Mouse (Mus musculus): ENCODE measurements at regions not wholly inside any gene's neighbourhood (a gene's known extent, or its start where the extent isn't known, plus 50 kb on each side); places are given as distances from the start of the nearest gene placed in this dataset.

DNA sequence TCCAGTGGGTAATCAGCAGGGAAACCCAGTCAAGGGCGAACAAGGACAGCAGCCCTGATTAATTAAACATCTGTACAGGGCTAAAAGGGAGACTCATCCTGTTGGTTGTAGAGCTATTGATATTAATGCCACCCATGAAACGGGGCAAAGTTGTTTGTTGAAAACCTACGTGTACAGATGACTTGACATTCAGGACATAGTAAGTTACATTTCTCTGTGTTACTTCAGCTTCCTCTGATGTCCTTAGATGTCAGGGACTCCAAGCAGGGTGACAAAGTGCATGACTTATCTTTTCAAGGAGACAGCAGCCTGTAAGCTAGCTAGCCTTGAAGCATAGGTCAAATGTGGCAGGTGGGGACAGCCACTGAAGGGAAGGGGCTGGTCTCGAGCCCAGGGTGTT, 390.5 kb downstream of the Ccdc171 start:
- no peak for DNase-seq (ENCODE audit: low read depth)

DNA sequence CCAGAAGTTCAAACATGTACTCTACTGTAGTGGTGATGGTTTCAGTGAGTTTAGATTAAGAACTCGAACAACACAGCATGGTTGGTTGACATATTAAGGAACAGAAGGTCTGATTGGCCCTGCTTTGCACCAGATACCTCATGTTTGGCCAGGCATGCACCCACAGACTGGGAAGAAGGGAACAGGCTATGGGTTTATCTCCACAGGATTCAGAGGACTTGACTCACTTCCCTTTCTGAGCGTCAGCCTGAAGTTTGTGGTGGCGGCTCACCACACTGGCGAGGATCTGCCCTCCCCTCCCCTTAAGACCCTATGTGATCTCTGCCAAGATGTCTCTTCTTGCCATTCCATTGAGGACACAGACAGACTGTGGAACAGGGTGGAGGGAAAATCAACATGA, 391.7 kb downstream of the Ccdc171 start:
- DNase-seq (ENCODE audit: low read depth): peak; percentile 6

DNA sequence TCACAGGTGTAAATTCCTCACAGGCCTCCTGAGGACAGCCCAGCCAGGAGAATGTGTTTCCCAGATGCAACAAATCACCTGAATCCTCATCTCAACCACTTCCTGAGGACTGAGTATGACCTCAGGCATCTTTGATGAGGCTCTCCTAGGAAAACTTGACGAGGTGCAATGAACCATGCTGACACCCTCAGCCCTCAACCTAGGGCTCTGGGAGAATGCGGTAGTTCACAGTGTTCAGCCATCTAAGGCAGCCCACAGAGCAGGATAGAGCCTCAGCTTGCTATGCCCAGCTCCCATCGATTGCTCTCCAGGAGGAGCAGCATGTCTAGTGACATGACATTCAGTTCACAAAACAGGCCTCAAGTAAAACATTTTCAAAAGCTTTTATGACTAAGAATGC, 392.7 kb downstream of the Ccdc171 start:
- DNase-seq (ENCODE audit: low read depth): no peak

DNA sequence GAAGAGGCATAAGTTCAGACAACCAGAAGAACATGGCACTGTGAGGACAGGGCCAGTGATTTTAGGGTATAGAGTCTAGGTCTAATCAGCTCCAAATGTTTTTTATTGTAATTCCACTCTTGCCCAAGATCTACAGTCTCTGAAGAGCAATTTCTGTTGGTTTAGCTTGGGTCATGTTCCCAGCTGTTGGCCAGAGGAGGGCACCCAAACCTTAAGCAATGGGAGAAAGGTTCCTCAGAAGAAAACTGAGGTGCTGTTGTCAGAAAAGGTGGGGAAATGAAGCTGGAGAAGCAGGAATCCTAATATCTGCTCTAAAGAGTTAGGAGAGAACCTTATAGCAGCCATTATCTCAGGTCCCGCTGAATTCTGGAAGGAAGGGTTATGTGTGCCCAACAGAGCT, 393.7 kb downstream of the Ccdc171 start:
- no peak for DNase-seq (ENCODE audit: low read depth)

DNA sequence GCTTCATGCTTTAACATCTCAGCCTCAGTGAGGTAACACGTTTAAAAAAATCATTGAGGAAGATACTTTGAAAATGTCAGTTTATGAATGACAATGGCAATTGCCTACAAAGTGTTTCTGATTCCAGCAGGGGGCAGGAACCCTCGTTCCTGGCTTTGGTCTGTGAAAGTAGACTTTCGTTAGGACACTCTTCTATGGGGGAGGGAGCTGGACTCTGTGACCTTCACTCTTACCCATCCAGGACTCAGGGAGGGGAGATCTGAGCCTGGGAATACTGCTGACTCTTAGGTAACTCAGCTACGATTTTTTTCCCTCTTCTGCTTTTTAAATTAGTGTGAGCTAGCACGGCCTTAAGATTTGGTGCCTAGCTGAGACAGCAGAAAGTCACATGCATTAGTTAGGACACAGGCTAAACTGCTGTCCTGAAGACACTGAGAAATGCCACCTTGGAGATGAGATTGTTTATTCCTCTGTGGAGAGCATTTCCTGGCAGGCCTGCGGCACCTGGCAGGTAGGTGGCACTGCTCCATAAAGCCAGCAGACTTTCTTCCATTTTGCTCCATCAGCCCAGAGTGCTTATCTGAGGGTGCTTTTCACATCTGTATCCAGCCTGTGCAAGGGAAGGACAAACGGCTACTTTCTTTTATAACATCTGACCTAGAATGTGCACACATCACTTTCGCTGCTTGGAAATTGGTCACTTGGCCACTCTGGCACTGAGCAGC, 399.9 kb downstream of the Ccdc171 start:
- DNase-seq (ENCODE audit: low read depth): no peak

DNA sequence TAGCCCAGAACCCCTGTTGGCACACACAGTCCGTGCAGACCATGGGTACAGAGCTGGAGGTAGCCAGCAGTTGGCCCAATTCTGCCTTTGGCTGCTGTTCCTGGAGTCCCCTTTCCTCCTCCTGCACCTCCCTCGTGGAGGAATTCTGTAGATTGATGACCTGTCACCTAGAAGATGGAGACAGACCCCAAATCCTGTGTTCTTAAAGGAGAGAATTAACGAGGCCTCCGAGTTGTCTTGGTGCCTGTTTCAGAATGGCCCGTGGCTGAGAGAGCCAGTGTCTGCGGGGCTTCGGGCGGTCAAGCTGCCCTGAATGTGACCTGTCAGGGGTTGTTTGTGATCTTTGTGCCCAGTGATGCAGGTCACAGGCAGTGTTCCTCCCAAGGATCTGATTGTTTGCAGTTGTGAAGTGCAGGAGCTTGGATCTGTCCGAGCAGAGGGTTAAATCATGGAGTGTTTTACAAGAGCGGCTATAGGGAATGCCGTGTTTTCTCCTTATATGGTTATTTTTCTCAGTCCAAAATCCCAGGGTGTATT, 400.9 kb downstream of the Ccdc171 start:
- DNase-seq (ENCODE audit: low read depth): no peak

DNA sequence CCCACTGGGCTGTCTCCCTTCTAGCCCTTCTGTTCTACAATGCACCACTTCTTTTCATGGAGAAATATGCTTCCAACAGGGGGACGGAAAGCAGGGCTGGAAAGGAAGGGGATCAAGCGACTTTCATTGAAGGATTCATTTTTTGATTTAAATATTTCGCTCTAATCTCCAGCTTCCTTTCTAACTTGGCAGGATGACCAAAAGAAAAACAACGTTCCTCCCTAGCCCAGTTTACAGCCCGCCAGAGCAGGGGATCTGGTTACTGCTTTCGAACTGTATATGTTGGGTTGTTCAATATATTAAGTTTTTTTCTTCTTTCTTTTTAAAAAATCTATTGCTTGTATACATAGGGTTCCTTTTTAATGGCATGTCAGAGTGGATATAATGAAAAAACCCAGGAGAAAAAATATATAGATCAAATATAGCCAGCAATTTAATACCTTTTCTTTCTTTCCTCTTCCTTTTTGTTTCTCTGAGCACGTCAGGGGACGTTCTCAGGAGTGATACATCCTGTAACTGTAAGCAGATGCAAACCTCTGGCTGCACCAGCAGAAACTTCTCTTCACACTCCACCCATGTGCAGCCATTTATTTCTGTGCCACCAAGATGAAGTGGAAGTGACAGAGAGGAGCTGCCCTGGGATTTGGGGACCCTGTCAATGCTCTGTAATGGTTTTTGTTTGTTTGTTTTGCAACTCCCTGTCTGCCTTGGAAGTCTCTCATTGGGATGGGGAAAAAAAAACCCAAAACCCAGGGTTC, 406.7 kb downstream of the Ccdc171 start:
- DNase-seq (ENCODE audit: low read depth): no peak

DNA sequence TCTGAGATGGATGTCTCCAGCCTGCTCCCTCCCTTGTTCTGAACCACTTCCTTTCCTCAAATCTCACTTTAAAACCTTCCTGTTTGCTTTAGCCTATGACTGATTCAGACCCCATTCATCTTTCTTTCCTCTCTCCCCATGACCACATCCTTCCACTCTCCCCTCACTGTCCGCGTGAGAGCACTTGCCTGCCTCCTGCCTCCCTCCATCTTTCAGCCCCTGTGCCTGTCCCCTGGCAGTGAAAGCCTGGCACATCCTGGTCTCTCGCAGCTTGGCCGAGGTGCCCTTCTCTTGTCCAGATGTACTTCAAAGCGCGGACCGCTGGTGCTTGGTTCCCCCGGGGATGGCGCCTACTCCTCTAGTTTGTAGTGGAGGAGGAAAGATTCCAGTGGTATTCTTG, 416.3 kb downstream of the Ccdc171 start:
- no peak for DNase-seq (ENCODE audit: low read depth)

DNA sequence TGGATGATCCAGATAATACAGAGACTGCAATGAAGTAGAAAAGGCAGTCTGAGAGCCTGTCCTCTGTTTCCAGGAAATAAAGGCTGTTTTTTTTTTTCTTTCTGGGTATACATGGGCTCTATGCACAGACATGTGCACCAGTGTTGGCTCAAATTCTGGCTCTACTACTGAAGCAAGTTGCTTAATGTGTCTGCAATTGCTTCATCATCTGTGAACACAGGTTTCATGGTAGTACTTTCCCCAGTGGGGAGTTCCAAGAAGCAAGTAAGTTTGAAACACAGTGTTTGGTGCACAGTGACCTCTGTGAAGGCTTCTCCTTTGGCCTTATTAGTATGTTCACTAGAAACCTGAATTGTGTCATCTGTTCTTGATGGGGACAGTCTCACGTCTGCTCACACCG, 424.3 kb downstream of the Ccdc171 start:
- no peak for DNase-seq (ENCODE audit: low read depth)

DNA sequence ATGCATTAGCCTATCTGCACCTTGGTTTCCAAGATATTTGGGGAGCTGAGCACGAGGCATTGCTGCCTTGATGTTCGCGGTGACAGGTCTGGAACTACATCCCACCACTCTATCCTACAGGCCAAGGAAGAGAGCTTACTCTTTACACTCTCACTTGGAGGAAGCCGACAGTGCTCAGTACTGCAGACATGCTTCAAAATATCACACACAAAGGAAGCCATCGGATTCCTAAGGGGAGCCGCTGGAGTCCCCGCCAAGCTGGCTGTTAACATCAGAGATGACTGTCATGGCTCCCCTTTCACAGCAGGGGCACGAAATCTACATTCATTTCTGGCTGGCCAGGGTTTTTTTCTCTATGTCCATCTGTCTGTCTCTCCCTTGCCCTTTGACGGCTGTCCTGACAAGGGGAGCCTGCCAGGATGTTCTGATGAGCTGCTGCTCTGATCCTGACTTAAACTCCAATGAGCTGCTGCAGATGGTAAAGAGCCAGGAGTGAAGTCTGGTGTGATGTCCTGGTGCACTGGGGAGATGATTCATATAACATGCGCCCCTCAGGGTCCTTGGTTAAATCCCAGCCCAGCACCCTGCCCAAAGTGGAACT, 425.6 kb downstream of the Ccdc171 start:
- DNase-seq (ENCODE audit: low read depth): no peak

DNA sequence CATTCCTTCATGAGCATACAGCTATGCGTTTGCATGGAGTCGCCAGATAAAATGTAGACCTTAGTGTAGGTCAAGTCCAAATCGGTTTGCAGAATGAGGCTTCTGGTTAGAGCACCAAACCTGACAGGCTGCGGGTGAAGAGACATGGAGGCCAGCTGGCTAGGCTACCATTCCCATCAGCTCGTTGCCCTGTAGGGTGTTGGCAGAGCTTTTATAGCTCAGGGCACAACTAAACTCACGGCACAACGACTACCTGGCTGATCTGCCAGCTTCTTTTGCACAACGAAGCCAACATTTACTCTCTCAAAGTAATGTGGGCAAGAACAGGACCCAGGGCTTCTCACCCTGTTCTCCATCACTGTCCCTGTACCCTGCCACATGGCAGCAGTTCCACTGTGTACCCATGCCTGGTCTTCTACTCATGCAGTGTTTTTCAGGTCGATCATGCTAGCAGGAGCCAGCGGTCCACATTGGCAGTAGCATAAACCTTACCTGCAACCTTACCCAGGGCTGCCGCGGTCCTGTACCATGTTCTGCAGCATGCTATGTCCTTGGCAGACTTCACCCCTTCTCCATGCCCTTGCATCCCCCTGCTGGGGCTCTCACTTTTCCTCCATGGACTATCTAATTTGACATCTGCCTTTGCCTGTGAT, 431.0 kb downstream of the Ccdc171 start:
- no peak for DNase-seq (ENCODE audit: low read depth)

DNA sequence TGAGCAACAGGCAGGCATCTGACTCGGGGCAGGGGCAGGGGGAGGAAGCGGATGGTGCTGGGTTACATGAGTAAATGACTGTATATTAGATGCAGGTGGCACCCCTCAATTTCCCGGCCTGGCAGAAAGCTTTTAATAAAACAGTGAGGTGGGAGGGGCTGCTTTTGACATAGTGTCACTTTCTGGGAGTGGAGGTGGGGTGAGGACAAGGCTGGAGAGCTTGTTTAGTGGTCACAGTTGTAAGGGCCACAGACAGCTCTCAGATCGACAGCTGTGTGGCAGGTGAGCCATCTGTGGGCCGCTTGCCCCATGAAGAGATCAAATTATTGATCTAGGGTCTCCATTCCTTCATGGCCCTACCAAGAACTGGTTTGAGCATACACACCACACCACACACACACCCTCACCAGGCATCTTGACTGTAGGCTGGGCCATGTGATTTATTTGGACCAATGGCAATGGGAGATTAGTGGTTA, 431.9 kb downstream of the Ccdc171 start:
- DNase-seq (ENCODE audit: low read depth): no peak

DNA sequence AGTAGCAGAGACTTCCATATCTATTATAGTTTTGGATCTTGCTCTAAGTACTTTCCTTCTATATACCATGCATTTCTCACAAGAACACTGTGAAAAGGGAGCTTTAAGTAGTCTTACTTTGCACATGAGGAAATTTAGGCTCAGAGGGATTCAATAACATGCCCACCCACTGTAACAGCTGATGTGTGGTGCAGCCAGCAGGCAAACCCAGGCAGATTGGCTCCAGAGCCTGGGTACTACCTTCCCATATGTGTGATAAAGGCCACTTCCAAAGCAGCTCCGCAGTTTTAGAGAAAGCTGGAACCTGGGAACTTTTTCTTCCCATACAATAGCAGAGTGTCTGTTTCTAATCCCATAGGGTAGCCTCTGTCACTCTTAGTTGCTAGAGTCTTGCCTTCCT, 441.6 kb downstream of the Ccdc171 start:
- no peak for DNase-seq (ENCODE audit: low read depth)

DNA sequence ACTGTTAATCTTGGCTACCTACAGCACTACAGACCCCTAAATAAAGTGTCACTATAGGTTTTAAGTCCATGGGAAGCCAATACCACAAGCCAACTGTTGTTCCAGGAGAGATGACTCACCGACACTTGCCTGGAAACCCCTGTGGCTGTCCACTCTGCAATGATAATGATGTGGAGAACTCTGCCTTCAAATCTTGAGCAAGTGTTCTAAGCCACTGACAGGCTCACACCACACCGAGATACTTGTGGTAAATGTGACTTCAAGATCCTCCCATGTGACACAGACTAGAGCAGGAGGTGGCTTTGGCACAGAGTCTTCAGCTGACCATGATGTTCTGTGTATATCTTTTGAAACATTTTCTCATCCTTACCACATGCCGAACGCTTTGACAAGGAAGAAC, 447.8 kb downstream of the Ccdc171 start:
- no peak for DNase-seq (ENCODE audit: low read depth)

DNA sequence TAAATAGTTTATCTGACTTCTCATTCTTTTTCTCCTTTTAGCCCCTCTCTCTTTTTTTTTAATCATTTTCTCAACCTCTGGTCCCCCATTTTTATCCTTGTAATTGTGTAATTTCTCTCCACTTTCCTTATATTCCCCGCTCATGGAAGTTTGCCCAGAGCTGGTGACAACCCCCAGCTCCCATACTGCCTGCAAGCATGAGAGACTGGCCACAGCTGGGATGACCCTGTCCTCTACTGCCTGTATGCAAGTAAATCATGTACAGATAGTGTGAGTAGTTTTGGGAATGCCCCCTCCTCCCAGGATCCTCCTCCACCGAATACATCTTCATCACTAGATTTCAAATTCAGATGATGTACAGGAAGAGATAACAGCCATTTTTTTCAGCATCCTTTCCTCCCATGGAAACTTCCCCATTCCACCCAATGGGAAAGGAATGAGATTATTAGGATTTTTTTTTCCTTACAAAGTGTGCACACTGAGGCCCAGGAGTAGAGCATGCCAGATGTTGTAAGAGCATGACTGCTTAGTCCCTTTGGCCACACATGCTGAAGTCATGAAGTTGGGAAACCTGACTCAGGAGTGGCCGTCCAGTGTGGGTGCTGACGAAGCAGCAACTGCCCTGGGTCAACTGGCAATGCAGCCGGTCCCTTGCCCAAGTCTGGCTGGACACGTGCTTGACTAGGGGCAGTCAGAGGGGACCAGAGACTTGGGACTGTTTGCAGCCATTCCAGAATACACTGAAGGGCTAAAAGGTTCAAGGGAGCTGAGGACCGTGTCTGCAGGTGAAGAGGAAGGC, 449.1 kb downstream of the Ccdc171 start:
- DNase-seq (ENCODE audit: low read depth): no peak

DNA sequence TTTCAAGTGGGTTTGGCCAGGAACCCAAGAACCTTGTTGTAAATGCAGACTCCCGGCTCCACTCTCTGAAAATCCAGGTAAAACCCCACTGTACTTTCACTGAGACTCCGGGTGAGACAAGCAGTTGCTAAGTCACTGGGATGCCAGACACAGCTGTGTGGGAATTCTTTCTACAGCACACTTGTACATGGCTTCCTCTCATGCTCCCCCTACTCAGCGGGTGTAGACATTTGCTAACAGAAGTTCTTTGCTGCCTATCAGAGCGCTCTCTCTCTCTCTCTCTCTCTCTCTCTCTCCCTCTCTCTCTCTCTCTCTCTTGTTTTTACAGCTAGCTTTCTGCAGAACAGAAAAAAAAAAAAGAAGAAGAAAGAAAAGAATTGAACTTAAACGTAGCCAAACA, 450.2 kb downstream of the Ccdc171 start:
- DNase-seq (ENCODE audit: low read depth): no peak

DNA sequence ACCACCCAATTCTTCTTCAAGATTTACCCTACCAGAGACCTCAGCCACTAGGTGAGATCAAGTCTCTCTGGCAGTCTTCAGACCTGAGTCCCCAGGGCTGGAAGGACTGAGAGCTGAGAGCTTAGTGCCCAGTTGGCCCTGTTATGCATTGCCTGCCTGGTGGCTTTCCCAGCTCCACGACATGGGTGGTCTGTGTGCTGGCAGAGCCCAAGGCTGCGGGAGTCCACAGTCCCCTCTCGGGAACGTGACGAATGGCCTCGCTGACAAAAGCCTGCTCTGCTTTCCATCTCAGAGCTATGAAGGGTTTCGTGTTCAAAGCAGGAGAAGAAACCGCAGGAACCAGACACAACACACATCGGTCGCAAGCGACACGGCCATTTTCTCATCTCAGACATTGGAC, 450.7 kb downstream of the Ccdc171 start:
- no peak for DNase-seq (ENCODE audit: low read depth)

DNA sequence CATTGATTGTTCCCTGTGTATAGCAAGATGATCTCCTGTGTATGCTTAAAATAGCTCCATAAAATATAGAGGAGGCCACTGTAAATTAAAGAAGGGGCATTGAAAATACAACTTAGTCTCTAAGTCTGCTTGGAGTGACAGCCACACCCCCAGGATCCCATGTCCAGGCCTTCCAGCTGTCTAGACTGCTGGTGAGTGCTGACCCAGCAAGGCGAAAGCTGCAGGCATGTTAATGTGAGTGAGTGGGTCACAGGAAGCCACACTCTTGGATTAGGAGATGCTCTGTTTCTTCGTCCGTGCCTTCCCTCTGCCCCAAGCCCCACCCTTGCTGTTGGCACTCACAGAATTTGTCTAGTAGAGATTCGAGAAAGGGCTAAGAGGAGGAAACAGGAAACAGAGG, 453.7 kb downstream of the Ccdc171 start:
- DNase-seq (ENCODE audit: low read depth): no peak

DNA sequence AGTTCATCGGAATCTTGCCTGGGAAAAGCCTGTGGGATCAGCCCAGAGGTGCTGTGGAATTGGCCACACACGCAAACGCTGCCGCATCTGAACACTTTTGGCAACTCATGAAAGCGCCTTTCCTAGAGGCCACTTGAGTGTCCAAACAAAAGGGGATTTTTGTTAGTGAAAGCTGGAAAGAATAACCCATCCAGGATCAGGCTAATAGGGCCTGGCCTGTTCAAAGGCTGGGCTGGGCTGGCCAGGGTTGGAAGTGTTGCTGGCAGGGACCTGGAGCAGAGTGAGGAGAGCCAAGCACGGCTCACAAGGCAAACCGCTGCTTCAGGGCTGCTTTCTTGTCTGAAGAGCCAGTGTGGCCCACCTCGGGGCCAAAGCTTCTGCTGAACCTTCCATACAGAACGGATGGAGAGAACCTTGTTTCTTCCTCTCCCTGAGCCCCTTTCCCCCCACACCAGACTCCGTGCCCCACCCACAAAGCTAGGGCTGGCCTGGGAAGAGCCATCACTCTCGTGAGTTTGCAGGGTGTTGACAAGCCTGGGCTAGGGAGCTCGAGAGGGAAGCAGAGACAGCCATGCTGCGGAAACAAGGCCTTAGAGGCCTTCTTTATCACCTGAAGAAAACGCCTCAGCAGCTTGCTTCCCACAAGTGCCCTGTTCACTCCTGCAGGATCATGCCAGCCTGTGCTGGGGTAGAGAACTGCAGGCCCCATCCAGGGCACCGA, 459.5 kb downstream of the Ccdc171 start:
- DNase-seq (ENCODE audit: low read depth): no peak

DNA sequence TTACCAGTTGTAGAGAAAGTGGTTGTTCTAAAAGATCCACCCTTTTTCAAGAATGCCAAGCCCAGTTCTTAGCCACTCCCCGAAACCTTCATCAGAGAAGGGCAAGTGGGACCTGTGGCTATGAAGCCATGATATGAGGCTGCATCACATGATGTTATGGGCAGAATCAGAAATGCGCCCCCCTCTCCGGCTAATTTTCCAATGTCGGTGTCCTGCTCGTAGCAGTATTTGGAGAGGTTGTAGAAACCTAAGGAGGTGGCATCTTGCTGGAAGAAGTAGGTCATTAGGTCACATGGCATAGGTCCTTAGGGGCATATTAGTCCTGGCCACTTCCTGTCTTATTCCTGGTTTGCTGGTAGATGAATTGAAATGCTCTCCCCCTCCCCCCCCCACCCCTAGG, 460.1 kb downstream of the Ccdc171 start:
- DNase-seq (ENCODE audit: low read depth): no peak

All from c-Kit-positive CD71-negative TER-119-negative erythroid progenitor cells, embryonic 14.5 days (primary cell).